12 mouse cellular contexts compared by ENCODE assay signal in genomic region chr1:92742881-92743621, GRCm38 (mm10).
DNase-seq lines count a peak whose midpoint lies in the region; ATAC-seq and TF ChIP-seq lines count a peak whose summit lies in the region.
"Had no signal": no experiment of that assay in that cellular context is flagged by ENCODE, and none has a peak within 500 bp of the region (broad histone marks: within the 10 kb centered on the region; RNA-seq: fewer than 3 reads in every experiment).

No protein-coding gene starts in this region.

- no peaks in the 10 kb centered on the region for H3K4me1 ChIP-seq in liver, postnatal 0 days (ENCODE audit: insufficient read depth)
- H3K4me1 ChIP-seq in liver, embryonic 11.5 days (replicated peaks; ENCODE audit: control insufficient read depth, insufficient read depth, low read length), result no peaks in the 10 kb centered on the region
- H3K4me1 ChIP-seq in intestine, postnatal 0 days (replicated peaks; ENCODE audit: control insufficient read depth, insufficient read depth, low read length), result no peaks in the 10 kb centered on the region
- H3K4me1 ChIP-seq: liver, embryonic 12.5 days had no signal

- H3K9ac ChIP-seq in liver, postnatal 0 days (replicated peaks), result no peak overlapping the region
- H3K9ac ChIP-seq in liver, embryonic 11.5 days (ENCODE audit: low read depth, low read length), result no peak overlapping the region
- H3K9ac ChIP-seq in intestine, postnatal 0 days (ENCODE audit: low read depth, low read length), result no peak overlapping the region
- H3K9ac ChIP-seq: liver, embryonic 12.5 days; neural tube, embryonic 13.5 days had no signal

- peak; percentile 14; the same call in 1 of the 2 replicates for TF ChIP-seq CTCF in liver, postnatal 0 days (IDR thresholded peaks at IDR 0.05; ENCODE audit: low read depth)
- peak; percentile 43 for TF ChIP-seq CTCF in intestine, postnatal 0 days (IDR thresholded peaks at IDR 0.05; ENCODE audit: low read depth)

- WGBS in liver, postnatal 0 days (ENCODE audit: insufficient replicate concordance), result 66% methylated on average over 4 of the region's 4 CpGs
- 68% methylated on average over 4 of the region's 4 CpGs for WGBS in liver, embryonic 11.5 days
- WGBS in intestine, postnatal 0 days, result 50% methylated on average over 4 of the region's 4 CpGs

- no peak overlapping the region for H3K4me3 ChIP-seq in liver, postnatal 0 days (ENCODE audit: low read depth, low read length)
- no peak overlapping the region for H3K4me3 ChIP-seq in liver, embryonic 11.5 days (ENCODE audit: low read depth, low read length)
- no peak overlapping the region for H3K4me3 ChIP-seq in intestine, postnatal 0 days (ENCODE audit: low read depth, low read length)
- H3K4me3 ChIP-seq: liver, embryonic 12.5 days; neural tube, embryonic 13.5 days had no signal

- no peak for TF ChIP-seq EP300 in liver, postnatal 0 days (IDR thresholded peaks at IDR 0.05; ENCODE audit: low read depth)

- 0 out of 2 replicates have a peak, but pooled peaks cover 3% of the 10 kb centered on the region for H3K27me3 ChIP-seq in liver, postnatal 0 days (ENCODE audit: insufficient read depth, low read length)
- H3K27me3 ChIP-seq in liver, embryonic 11.5 days (replicated peaks; ENCODE audit: control insufficient read depth, insufficient read depth, low read length), result no peaks in the 10 kb centered on the region; the same call in 1 of the 2 replicates
- no peaks in the 10 kb centered on the region for H3K27me3 ChIP-seq in intestine, postnatal 0 days (replicated peaks; ENCODE audit: control insufficient read depth, insufficient read depth, low read length)
- H3K27me3 ChIP-seq: neural tube, embryonic 13.5 days had no signal

- no peak overlapping the region for H3K27ac ChIP-seq in liver, postnatal 0 days (ENCODE audit: low read depth)
- H3K27ac ChIP-seq in liver, embryonic 11.5 days (ENCODE audit: low read depth, low read length), result no peak overlapping the region
- H3K27ac ChIP-seq in intestine, postnatal 0 days (ENCODE audit: low read depth, low read length), result no peak overlapping the region
- H3K27ac ChIP-seq: liver, embryonic 12.5 days; neural tube, embryonic 13.5 days had no signal

- H3K9me3 ChIP-seq in liver, postnatal 0 days (ENCODE audit: low read length), result no peaks in the 10 kb centered on the region
- H3K9me3 ChIP-seq in liver, embryonic 11.5 days (ENCODE audit: control insufficient read depth, low read length), result no peaks in the 10 kb centered on the region
- no peaks in the 10 kb centered on the region for H3K9me3 ChIP-seq in intestine, postnatal 0 days (ENCODE audit: control insufficient read depth)
- H3K9me3 ChIP-seq: liver, embryonic 12.5 days; neural tube, embryonic 13.5 days had no signal

- DNase-seq in gastrocnemius, postnatal 25 days, result peak; percentile 24
- no peak for DNase-seq in gastrocnemius, postnatal 10 days
- no peak for DNase-seq in liver, postnatal 0 days
- DNase-seq in liver, embryonic 11.5 days (ENCODE audit: low spot score), result no peak
- peak; percentile 58 for DNase-seq in adrenal gland, postnatal 14 days
- DNase-seq in testis, postnatal 14 days (ENCODE audit: low spot score), result no peak
- DNase-seq: heart, postnatal 4 days; kidney, postnatal 14 days; thymus, postnatal 25 days had no signal

- no peak for ATAC-seq in liver, postnatal 0 days
- no peak for ATAC-seq in liver, embryonic 11.5 days (replicated peaks; ENCODE audit: low FRiP score)
- ATAC-seq in intestine, postnatal 0 days, result no peak
- ATAC-seq: liver, embryonic 12.5 days had no signal

- H3K36me3 ChIP-seq in liver, postnatal 0 days (replicated peaks; ENCODE audit: insufficient read depth, low read length), result no peaks in the 10 kb centered on the region
- no peaks in the 10 kb centered on the region for H3K36me3 ChIP-seq in liver, embryonic 11.5 days (ENCODE audit: control insufficient read depth, insufficient read depth, low read length)
- H3K36me3 ChIP-seq in intestine, postnatal 0 days (ENCODE audit: control insufficient read depth, insufficient read depth), result no peaks in the 10 kb centered on the region
- H3K36me3 ChIP-seq: liver, embryonic 12.5 days; neural tube, embryonic 13.5 days had no signal

- no peak overlapping the region for H3K4me2 ChIP-seq in liver, postnatal 0 days (ENCODE audit: low read depth, low read length)
- H3K4me2 ChIP-seq in liver, embryonic 11.5 days, result no peak overlapping the region
- no peak overlapping the region for H3K4me2 ChIP-seq in intestine, postnatal 0 days (replicated peaks; ENCODE audit: low read depth)
- H3K4me2 ChIP-seq: liver, embryonic 12.5 days; neural tube, embryonic 13.5 days had no signal

Comparison
In these comparisons a context has a peak if more than half of its experiments do, and no peak if none do; other contexts are left out.
1. DNase-seq: peak in gastrocnemius, postnatal 25 days (single experiment) and adrenal gland, postnatal 14 days (single experiment); none in gastrocnemius, postnatal 10 days (single experiment), liver, postnatal 0 days (single experiment), liver, embryonic 11.5 days (single experiment) and testis, postnatal 14 days (single experiment).